Mouse (Mus musculus): ENCODE measurements around the gene Speg. TPM values are rescaled to one million over a fixed set of nuclear protein-coding genes. Genes with fewer than 3 reads are reported as not detected.

The Speg gene
- polyA plus RNA-seq, 1 experiment from 2014 or later: 21.3 TPM

- Histone ChIP-seq H3K4me1 (peaks cover 78% of the 10 kb centered on the region), H3K4me2 (peak overlapping the region; percentile 78), H3K27me3 (replicated peaks) (peaks cover 15% of the 10 kb centered on the region), H3K36me3 (replicated peaks) (no peaks in the 10 kb centered on the region), H3K27ac (peak overlapping the region; percentile 82), H3K4me3 (peak overlapping the region; percentile 44), H3K9ac (0 out of 2 replicates have a peak overlapping the region, but pooled peaks have one; percentile 0), H3K9me3 (no peaks in the 10 kb centered on the region)
- ATAC-seq (replicated peaks): no peak
- 4% methylated on average over 14 of the region's 14 CpGs for WGBS
Observed at GRCm38 (mm10) chr1:75448937-75449336, 73.8 kb downstream of the Speg start.

- Histone ChIP-seq H3K4me3 (peak overlapping the region; percentile 44), H3K9ac (peak overlapping the region; percentile 66; the same call in 1 of the 2 replicates)
- WGBS: 2% methylated on average over 8 of the region's 8 CpGs
Observed at GRCm38 (mm10) chr1:75449377-75450135, 74.5 kb downstream of the Speg start.

GRCm38 (mm10) chr1:75450314-75451005 lies 75.4 kb downstream of the Speg start, which contains the start of gene Asic4:
Gene Asic4, plus strand, starts transcription at chr1:75450436.
- H3K4me3 ChIP-seq: peak within 1 kb of the TSS; percentile 44
- WGBS: 1% methylated on average over 35 of the region's 35 CpGs
- H3K27ac ChIP-seq: peak within 1 kb of the TSS; percentile 82
- peak within 1 kb of the TSS; percentile 78 for H3K4me2 ChIP-seq
- peak within 1 kb of the TSS; percentile 66 for H3K9ac ChIP-seq
- H3K27me3 ChIP-seq (replicated peaks): peaks cover 15% of the 10 kb centered on the region
- peaks cover 63% of the 10 kb centered on the region for H3K4me1 ChIP-seq
- 0 out of 2 replicates have a peak, but pooled peaks have one; percentile 22 for ATAC-seq (replicated peaks)
- no peaks in the 10 kb centered on the region for H3K9me3 ChIP-seq
- no peaks in the 10 kb centered on the region for H3K36me3 ChIP-seq (replicated peaks)

More at GRCm38 (mm10) chr1:75449377-75450135, 74.5 kb downstream of the Speg start:
- Histone ChIP-seq H3K27ac (peak overlapping the region; percentile 82), H3K36me3 (replicated peaks) (no peaks in the 10 kb centered on the region), H3K4me2 (peak overlapping the region; percentile 78), H3K27me3 (replicated peaks) (peaks cover 15% of the 10 kb centered on the region), H3K4me1 (peaks cover 71% of the 10 kb centered on the region), H3K9me3 (no peaks in the 10 kb centered on the region)
- no peak for ATAC-seq (replicated peaks)

GRCm38 (mm10) chr1:75451900-75452299 lies 76.8 kb downstream of the Speg start:
- Histone ChIP-seq H3K27ac (peak overlapping the region; percentile 82), H3K4me1 (peaks cover 62% of the 10 kb centered on the region), H3K36me3 (replicated peaks) (no peaks in the 10 kb centered on the region), H3K9ac (peak overlapping the region; percentile 66), H3K9me3 (no peaks in the 10 kb centered on the region), H3K4me3 (peak overlapping the region; percentile 44), H3K4me2 (peak overlapping the region; percentile 78), H3K27me3 (replicated peaks) (peaks cover 15% of the 10 kb centered on the region)
- no peak for ATAC-seq (replicated peaks)
- WGBS: 42% methylated on average over 5 of the region's 5 CpGs

- H3K9me3 ChIP-seq: no peaks in the 10 kb centered on the region
- H3K4me2 ChIP-seq: peak overlapping the region; percentile 52
- H3K4me1 ChIP-seq: peaks cover 56% of the 10 kb centered on the region
- H3K27ac ChIP-seq: peak overlapping the region; percentile 76; the same call in 1 of the 2 replicates
- 61% methylated on average over 3 of the region's 3 CpGs for WGBS
- no peak overlapping the region for H3K4me3 ChIP-seq
- H3K36me3 ChIP-seq (replicated peaks): no peaks in the 10 kb centered on the region
- peaks cover 8% of the 10 kb centered on the region for H3K27me3 ChIP-seq (replicated peaks)
- no peak overlapping the region; the same call in 1 of the 2 replicates for H3K9ac ChIP-seq
- no peak for ATAC-seq (replicated peaks)
Observed at GRCm38 (mm10) chr1:75455433-75455832, 80.3 kb downstream of the Speg start.

GRCm38 (mm10) chr1:75455948-75456347 lies 80.9 kb downstream of the Speg start:
- Histone ChIP-seq H3K27me3 (replicated peaks) (peaks cover 5% of the 10 kb centered on the region), H3K4me3 (no peak overlapping the region), H3K36me3 (replicated peaks) (no peaks in the 10 kb centered on the region), H3K9ac (no peak overlapping the region; the same call in 1 of the 2 replicates), H3K27ac (peak overlapping the region; percentile 76), H3K4me2 (peak overlapping the region; percentile 52), H3K4me1 (peaks cover 50% of the 10 kb centered on the region), H3K9me3 (no peaks in the 10 kb centered on the region)
- ATAC-seq (replicated peaks): peak; percentile 10; the same call in 1 of the 2 replicates
- WGBS: 12% methylated on average over 5 of the region's 5 CpGs

GRCm38 (mm10) chr1:75456746-75457564 lies 81.9 kb downstream of the Speg start:
- peak; percentile 3; the same call in 1 of the 2 replicates for ATAC-seq (replicated peaks)
- Histone ChIP-seq H3K4me1 (peaks cover 45% of the 10 kb centered on the region), H3K4me2 (peak overlapping the region; percentile 52; the same call in 1 of the 2 replicates), H3K27me3 (replicated peaks) (no peaks in the 10 kb centered on the region), H3K4me3 (no peak overlapping the region), H3K27ac (peak overlapping the region; percentile 76), H3K9me3 (no peaks in the 10 kb centered on the region), H3K9ac (no peak overlapping the region), H3K36me3 (replicated peaks) (no peaks in the 10 kb centered on the region)
- WGBS: 7% methylated on average over 14 of the region's 14 CpGs

- Histone ChIP-seq H3K27ac (peak overlapping the region; percentile 76), H3K4me2 (peak overlapping the region; percentile 52), H3K9me3 (no peaks in the 10 kb centered on the region), H3K9ac (0 out of 2 replicates have a peak overlapping the region, but pooled peaks have one; percentile 32), H3K36me3 (replicated peaks) (no peaks in the 10 kb centered on the region), H3K27me3 (replicated peaks) (no peaks in the 10 kb centered on the region), H3K4me1 (peaks cover 44% of the 10 kb centered on the region), H3K4me3 (0 out of 2 replicates have a peak overlapping the region, but pooled peaks have one; percentile 24)
- peak; percentile 5; the same call in 1 of the 2 replicates for ATAC-seq (replicated peaks)
- 4% methylated on average over 8 of the region's 10 CpGs for WGBS
Observed at GRCm38 (mm10) chr1:75457710-75458024, 82.6 kb downstream of the Speg start.

- peak overlapping the region; percentile 32; the same call in 1 of the 2 replicates for H3K9ac ChIP-seq
- no peaks in the 10 kb centered on the region for H3K27me3 ChIP-seq (replicated peaks)
- peak overlapping the region; percentile 24 for H3K4me3 ChIP-seq
- H3K36me3 ChIP-seq (replicated peaks): no peaks in the 10 kb centered on the region
- ATAC-seq (replicated peaks): peak; percentile 51
- H3K4me2 ChIP-seq: peak overlapping the region; percentile 52
- peak overlapping the region; percentile 76 for H3K27ac ChIP-seq
- no peaks in the 10 kb centered on the region for H3K9me3 ChIP-seq
- WGBS: 2% methylated on average over 42 of the region's 42 CpGs
- peaks cover 42% of the 10 kb centered on the region for H3K4me1 ChIP-seq
Observed at GRCm38 (mm10) chr1:75458025-75458788, 83.1 kb downstream of the Speg start.

- ATAC-seq (replicated peaks): no peak
- Histone ChIP-seq H3K9me3 (no peaks in the 10 kb centered on the region), H3K9ac (peak overlapping the region; percentile 32; the same call in 1 of the 2 replicates), H3K4me2 (peak overlapping the region; percentile 52), H3K27me3 (replicated peaks) (no peaks in the 10 kb centered on the region), H3K4me1 (peaks cover 46% of the 10 kb centered on the region), H3K27ac (peak overlapping the region; percentile 76), H3K36me3 (replicated peaks) (no peaks in the 10 kb centered on the region), H3K4me3 (peak overlapping the region; percentile 24)
- WGBS: 16% methylated on average over 23 of the region's 23 CpGs
Observed at GRCm38 (mm10) chr1:75458789-75459684, 83.9 kb downstream of the Speg start.
